Mouse (Mus musculus) testis, adult 2 months (tissue): ENCODE results near the gene Gm20721.

Experiments used
- CTCF ChIP-seq: fragments of 200-500 bp; IDR thresholded peaks from 2 replicates; pipeline ENCODE4 v1.5.1; 2012; ENCODE audit warnings: low read depth, mild to moderate bottlenecking, inconsistent platforms, low read length, moderate library complexity; ENCODE audit not compliant: control insufficient read depth, insufficient read depth, insufficient replicate concordance
- POLR2A ChIP-seq: fragments of 200-500 bp; IDR thresholded peaks from 2 replicates; pipeline ENCODE4 v1.6.1; 2012; ENCODE audit warnings: low read depth, mild to moderate bottlenecking, inconsistent platforms, low read length, moderate library complexity; ENCODE audit not compliant: control insufficient read depth

DNA sequence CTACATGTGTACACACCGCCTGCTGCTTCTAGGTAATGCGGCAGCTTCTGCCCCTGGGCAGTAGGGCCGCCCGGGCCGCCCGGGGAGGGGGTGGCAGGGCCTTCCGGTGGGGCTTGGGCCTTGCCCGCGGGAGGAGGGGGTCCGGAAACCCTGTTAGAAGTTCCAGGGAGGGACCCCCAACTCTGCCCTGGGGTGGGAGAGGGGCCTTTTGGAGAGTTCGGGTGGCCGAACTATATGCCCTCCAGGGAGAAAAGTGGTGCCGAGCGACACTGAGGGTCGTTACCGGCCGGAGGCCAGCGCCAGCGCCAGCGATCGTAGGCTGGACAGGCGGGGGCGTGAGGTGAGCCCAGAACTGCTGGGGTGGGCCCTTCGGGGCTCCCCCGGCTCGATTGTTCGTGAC is 46.3 kb downstream of the Gm20721 start:
- no peak for TF ChIP-seq CTCF
- TF ChIP-seq POLR2A = no peak
